Mouse (Mus musculus) embryonic fibroblast, embryonic 13.5 days (primary cell): ENCODE data around the gene Mrap. TPM values are rescaled to one million over a fixed set of nuclear protein-coding genes. Genes with fewer than 3 reads are reported as not detected.

ENCODE experiments used
- H3K27ac ChIP-seq: 2 replicates; pipeline ENCODE4 v1.5.1; 2012; ENCODE audit warnings: low read length, control low read depth, inconsistent platforms; ENCODE audit not compliant: insufficient read depth
- H3K4me1 ChIP-seq: 2 replicates; pipeline ENCODE4 v1.6.1; 2011; ENCODE audit warnings: low read length; ENCODE audit not compliant: control insufficient read depth, insufficient read depth
- H3K4me3 ChIP-seq: 2 replicates; pipeline ENCODE4 v1.5.1; 2011; ENCODE audit warnings: mild to moderate bottlenecking, control low read depth, low read length; ENCODE audit not compliant: insufficient read depth
- CTCF ChIP-seq: IDR thresholded peaks from 2 replicates; pipeline ENCODE4 v1.5.1; 2011; ENCODE audit warnings: mild to moderate bottlenecking, control low read depth, low read length, moderate library complexity, borderline replicate concordance; ENCODE audit not compliant: insufficient read depth
- POLR2A ChIP-seq: IDR thresholded peaks from 2 replicates; pipeline ENCODE4 v1.6.1; 2011; ENCODE audit warnings: low read depth, mild to moderate bottlenecking, control low read depth, low read length, moderate library complexity
- polyA plus RNA-seq: library from polyadenylated mRNA; stranded (reverse); fragments of >200 nt; gene quantifications from 2 replicates; pipeline ENCODE4 v1.2.4, GENCODE M21; 2011; ENCODE audit warnings: low read depth; ENCODE audit not compliant: missing spikeins, insufficient read length

The Mrap gene
- not detected in 2 replicates for polyA plus RNA-seq

DNA sequence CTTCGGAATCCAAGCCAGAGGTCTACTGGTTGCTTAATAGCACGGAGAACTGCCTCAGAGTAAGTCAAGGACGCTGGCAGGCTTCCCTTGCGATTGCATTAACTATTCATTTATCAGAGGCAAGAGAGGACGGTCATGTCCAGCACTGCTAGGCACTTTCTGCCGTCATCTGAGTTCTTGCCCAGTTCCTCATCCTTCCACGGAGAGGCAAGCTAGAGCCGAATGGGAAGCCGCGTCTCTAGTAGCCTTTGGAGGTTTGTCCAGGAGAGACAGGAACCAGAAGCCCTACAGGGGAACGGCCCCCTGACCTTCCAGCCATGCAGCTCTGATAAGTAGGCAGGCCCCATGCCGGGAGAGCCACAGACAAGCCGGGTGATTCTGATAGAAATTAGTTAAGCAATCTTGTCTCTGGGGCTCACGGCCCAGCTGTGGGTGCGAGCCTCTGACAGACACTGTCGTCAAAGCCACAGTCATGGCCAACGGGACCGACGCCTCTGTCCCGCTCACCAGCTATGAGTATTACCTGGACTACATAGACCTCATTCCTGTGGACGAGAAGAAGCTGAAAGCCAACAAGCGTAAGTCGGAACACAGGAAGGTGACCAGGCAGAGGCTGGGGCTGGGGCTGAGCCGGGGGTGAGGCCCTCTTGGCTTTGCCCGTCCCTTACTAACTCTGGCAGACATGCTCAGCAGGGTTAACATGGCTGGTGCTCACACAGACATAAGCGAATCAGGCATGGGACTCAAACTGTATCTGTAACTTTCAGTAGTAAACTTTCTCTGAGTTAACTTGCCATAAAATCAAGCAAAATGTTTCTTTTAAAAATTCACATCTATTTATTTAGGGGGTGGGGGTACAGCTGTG, at the start of gene Mrap:
TSS of gene Mrap (plus strand) at position 116 of the 865 bp plus-strand sequence.
- H3K27ac ChIP-seq, result no peak within 1 kb of the TSS
- TF ChIP-seq CTCF (no peak), POLR2A (no peak)
- H3K4me3 ChIP-seq, result no peak within 1 kb of the TSS
- H3K4me1 ChIP-seq, result no peaks in the 10 kb centered on the region

DNA sequence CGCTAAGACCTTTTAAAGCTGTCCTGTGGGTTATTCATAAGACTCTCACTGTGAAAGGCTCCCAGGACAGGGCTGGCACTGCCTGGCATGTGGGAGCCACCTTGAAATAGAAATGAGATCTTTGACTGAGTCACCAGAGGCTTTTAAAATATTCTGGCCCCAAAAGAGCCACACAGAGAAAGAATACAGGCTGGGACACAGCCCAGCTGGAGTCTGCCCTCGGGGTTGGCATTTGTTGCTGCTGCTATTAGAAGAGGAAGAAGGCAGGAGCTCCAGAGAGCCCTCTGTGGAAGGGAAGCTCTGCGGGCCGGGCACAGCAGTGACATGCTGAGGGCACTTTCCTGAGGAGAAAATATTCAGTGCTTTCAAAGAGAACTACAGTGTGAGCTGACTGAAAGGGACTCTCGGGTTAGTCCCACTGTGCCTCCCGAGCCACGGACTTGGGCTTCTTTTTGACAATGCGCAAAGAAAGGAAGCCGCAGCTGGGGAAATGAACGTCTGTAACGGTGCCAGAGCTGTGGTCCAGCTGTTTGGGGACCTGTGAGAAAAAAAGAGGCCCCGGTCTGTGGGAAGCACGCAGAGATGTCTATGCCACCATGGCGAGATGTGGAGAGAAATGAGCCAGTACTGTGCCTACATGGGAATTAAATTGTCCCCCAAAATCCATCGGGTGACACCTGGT, 45.2 kb upstream of the Mrap start:
- TF ChIP-seq POLR2A (no peak), CTCF (no peak)
- H3K27ac ChIP-seq, result no peak overlapping the region
- no peaks in the 10 kb centered on the region for H3K4me1 ChIP-seq
- H3K4me3 ChIP-seq, result no peak overlapping the region

DNA sequence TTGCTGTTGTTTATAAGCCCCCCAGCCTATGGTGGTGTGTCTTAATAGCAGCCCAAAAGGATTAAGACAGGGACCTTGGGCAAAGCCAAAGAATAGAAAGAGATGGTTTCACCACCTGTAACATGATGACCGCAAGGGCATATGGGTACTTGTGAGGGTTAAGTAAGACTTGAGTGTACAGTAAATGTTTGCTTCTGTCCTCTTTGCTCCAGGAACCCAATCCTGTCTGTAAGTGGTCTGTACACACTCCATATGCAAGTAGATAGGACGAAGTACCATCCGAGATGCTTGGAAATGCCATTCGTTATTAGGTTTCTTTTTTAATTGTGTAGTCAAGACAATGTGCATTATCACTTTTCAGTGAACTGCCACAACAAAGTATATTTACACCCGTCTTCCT, 44.4 kb upstream of the Mrap start:
- no peak overlapping the region for H3K27ac ChIP-seq
- H3K4me3 ChIP-seq, result no peak overlapping the region
- H3K4me1 ChIP-seq, result no peaks in the 10 kb centered on the region
- no peak for TF ChIP-seq POLR2A
- TF ChIP-seq CTCF, result no peak

DNA sequence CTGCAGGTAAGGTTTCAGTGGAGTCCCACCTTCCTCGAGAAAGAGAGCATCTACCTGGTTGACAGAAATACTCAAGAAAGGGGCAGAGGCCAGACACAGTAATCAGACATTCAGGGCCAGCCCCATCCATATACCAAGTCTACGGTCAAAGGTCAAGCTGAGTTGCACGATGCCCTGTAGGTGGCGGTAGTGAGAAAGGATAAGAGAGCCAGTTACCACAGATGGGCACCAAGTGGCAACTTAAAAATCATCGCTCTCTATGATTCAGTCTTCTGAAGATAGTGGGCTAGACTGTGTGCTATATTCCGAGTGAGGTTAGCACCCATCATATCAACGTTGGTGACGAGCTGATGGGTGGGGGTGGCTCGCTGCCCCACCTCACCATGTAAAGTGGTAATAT, 43.3 kb upstream of the Mrap start:
- no peak for TF ChIP-seq POLR2A
- peak; percentile 23; the same call in 1 of the 2 replicates for TF ChIP-seq CTCF
- H3K4me1 ChIP-seq, result no peaks in the 10 kb centered on the region
- no peak overlapping the region for H3K4me3 ChIP-seq
- no peak overlapping the region for H3K27ac ChIP-seq

DNA sequence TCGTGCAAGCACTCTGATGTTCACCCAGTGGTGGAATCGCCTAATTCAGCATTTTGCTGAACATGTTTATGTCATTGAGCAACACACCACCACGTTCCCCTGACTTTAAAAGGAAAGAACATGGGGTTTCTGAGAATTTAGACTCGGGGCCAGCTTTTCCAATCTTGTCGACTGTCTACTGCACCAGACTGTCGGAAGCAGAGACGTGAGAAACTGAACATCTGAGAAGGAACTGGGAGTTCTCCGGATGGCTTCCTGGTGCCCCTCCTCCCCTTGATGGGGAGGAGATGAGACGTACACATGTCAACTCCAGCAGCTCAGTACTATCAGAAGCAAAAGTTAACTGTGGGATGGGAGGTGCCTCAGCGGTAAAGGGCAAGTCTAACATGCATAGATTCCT, 42.9 kb upstream of the Mrap start:
- Histone ChIP-seq H3K4me3 (no peak overlapping the region), H3K27ac (no peak overlapping the region), H3K4me1 (no peaks in the 10 kb centered on the region)
- no peak for TF ChIP-seq CTCF
- TF ChIP-seq POLR2A, result no peak

DNA sequence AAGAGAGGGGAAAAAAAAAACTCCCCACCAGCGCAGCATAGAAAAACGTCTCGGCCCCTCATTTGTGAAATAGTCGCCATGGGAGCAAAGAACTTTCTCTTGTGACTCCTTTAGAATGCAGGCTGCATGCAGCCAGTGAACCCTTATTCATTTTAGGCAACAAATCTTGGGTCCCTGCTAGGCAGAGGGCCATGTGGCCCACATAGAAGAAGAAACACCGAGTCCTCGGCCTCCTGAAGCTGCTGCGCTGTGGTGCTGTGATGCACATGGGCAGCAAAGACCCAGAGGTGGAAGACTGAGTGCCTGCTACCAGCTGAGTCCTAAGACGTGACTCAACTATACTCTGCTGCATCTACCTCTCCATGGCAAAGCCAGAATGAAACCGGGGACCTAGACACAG, 41.7 kb upstream of the Mrap start:
- Histone ChIP-seq H3K4me3 (no peak overlapping the region), H3K4me1 (no peaks in the 10 kb centered on the region), H3K27ac (no peak overlapping the region)
- TF ChIP-seq POLR2A (no peak), CTCF (no peak)

DNA sequence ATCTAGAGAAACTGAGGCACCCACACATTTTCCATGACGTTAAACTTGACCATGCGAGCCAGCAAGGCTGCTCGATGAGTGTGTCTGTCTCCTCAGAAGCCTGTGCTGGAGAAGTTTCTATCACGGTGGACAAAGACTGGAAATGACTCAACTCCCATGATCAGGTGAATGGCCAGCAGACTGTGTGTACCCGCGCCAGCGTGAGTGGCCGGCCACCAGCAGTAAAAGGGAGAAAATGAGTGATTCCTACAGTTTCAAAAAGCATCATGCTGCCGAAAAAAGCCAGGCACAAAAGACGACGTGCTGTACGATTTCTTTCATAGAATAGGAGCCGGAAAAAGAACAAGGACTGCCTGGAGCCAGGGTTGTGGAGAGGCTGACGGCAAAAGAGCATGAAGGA, 38.6 kb upstream of the Mrap start:
- no peak overlapping the region for H3K27ac ChIP-seq
- peaks cover 7% of the 10 kb centered on the region; the same call in 1 of the 2 replicates for H3K4me1 ChIP-seq
- TF ChIP-seq POLR2A, result no peak
- no peak for TF ChIP-seq CTCF
- no peak overlapping the region for H3K4me3 ChIP-seq

DNA sequence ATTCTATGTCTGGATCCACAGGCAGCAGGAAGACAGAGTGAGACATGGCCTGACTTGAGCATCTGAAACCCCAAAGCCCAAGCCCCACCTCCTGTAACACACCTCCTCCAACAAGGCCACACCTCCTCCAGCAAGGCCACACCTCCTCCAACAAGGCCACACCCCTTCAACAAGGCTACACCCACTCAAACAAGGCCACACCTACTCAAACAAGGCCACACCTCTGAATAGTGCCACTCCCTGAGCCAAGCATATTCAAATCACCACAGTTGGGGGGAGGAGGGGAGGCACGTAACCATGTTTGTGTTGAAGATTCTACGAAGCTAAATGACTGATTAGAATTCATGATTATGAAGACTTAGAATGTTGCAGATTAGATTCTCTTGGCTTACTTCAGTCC, 36.5 kb upstream of the Mrap start:
- TF ChIP-seq CTCF (no peak), POLR2A (no peak)
- H3K4me3 ChIP-seq, result no peak overlapping the region
- H3K27ac ChIP-seq, result no peak overlapping the region
- H3K4me1 ChIP-seq, result peaks cover 7% of the 10 kb centered on the region; the same call in 1 of the 2 replicates

DNA sequence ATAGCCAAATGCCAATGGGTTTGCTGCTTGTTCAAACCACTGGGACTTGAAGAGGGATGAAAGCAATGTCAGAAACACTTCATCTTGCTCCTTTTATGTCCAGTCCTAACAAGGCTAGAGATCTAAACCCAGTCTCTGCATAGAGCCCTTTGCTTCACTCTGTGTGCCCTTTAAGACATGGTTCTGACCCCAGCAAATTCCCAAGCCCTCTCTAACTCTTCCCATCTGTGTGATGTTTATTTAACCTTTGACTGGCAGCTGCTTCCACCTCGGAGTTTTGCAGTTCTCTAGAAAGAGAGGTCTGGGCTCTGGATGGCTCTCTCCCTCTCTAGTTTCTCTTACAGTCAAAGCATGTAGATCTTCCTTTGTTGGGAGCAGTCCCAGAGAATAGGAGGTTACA, 34.4 kb upstream of the Mrap start:
- Histone ChIP-seq H3K4me1 (peaks cover 7% of the 10 kb centered on the region; the same call in 1 of the 2 replicates), H3K4me3 (no peak overlapping the region), H3K27ac (no peak overlapping the region)
- TF ChIP-seq CTCF (no peak), POLR2A (no peak)
